Mouse (Mus musculus) spleen, postnatal 10 days (tissue): ENCODE measurements at regions not wholly inside any gene's neighbourhood (a gene's known extent, or its start where the extent isn't known, plus 50 kb on each side); places are given as distances from the start of the nearest gene placed in this dataset.

Source experiments
- DNase-seq, 2 experiments: peaks; one replicate each; pipeline ENCODE4 v3.0.0; 2021 to 2022; ENCODE audit warnings: low spot score in 2 of 2

DNA sequence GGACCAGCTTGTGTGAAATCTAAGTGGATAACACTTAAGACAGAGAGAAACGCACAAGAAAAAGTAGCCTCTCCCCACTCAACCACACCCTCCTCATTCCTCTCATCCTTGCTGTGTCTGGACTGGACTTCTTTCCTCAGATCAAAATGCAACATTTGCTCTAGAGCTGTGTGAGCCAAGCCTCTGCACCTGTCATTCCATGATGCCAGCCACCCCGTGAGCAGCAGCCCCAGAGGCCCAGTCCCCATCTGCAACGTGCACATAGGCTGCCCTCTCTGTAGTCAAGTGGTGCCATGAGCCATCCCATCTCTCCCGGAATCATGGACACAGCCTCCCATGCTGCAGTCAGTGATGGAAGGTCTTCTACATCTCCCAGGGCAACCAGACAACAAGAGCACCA is 55.1 kb upstream of the Gpc1 start:
- no peak for DNase-seq

DNA sequence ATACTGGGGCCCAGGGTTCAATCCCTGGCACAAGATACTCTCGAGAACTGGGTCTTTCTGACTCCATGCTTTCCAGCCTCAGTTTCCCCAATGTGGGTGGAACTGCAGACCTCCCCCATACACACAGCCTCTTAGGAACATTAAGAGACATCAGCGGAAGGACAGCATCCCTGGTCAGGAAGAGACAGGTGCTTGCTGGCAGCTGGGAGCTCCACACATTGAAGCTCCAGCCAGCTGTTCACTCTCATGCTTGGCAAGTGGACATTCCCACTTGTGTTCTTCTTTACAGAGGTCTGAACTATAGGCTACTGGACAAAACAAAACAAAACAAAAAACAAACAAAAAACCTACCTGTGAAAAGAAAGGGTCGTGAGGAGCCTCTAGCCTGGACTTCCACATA is 55.5 kb upstream of the Gpc1 start:
- no peak for DNase-seq

- DNase-seq = no peak
Observed at GRCm38 (mm10) chr1:92774743-92775692, 56.4 kb upstream of the Gpc1 start.

GRCm38 (mm10) chr1:92774006-92774405 is 57.4 kb upstream of the Gpc1 start:
- DNase-seq = no peak

- DNase-seq = no peak
Observed at GRCm38 (mm10) chr1:92772784-92773113, 58.7 kb upstream of the Gpc1 start.

DNA sequence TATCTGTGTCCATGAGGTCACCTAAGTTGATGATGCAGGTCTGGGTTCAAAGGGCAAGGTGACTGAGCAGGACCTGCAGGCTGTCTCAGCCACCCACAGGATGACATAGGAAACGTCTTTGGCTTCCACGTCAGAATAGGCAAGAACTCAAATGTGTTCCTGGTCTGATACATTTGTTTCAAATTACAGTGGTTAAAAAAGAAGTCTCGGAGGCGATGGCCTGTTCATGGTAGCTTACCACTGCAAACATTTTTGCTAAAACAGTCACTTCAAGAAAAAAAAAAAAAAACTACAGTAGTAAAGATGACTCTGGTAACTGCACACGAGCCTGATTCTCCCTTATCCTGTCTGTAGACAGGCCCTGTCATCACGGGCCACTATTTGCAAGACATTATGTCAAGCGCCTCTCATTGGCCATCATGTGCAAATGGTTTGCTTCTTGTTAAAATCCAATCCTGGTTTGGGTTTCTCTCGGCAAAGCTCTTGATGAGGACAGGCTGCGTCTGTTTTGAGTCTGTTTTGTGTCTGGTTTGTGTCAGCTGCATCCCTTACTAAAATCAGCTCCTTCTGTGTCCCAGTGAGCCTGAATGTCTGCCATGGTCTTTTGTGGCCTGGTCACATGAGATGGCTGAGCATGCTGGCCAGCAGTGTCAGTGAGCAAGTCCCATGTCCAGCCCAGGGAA is 59.2 kb upstream of the Gpc1 start:
- no peak for DNase-seq

- no peak for DNase-seq
Observed at GRCm38 (mm10) chr1:92769696-92770095, 61.7 kb upstream of the Gpc1 start.

GRCm38 (mm10) chr1:92769156-92769555 is 62.3 kb upstream of the Gpc1 start:
- DNase-seq = no peak

DNA sequence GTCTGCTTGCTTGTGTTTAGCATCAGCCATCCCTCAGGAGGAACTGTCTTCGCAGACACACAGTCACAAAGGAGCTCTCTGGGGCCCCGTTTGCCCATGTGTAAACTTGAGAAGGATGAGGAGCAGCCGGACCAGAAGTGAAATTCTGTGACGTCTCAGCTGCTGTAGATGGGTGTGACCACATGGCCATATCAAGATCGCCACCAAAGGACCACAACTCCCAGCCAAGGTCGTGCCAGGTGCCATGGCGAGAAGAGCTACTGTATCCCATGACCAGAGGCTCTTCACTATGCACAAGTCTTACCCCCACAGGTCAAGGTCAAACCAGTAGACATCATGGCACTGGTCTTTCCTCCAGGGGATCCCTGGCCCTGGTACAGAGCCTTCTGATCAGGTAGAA is 64.9 kb upstream of the Gpc1 start:
- no peak for DNase-seq

DNA sequence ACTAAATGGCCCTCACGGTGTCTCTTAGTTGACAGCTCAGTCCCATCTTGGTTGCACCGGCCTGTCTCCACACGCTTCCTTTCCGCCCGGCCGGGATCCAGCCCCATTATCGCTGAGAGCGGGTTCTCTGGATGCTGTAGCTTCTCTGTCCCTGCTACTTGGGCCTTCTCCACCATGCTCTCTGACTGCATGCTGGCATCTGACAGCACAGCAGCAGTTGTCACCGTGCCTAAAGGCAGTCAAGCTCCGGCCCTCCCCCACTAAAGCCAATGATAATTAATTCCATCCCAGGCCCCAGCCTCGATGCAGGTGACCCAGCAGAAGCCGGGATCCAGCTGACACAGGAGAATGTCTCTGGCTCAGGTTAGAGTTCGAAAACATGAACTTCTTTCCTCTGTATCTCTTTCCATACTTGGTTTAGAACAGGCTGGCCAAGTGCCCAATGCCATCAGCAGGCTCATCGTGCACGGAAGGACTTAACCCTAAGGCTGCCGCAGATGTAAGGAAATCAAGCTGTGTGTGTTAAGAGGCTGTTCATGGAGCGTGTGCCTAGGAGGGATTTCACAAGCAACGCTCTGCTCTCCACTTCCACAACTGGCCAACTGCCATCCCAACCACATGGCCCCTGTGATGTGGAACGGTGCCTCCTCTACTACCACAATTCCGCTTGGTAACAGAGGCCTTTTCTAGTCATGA is 76.5 kb upstream of the Gpc1 start:
- DNase-seq = no peak

DNA sequence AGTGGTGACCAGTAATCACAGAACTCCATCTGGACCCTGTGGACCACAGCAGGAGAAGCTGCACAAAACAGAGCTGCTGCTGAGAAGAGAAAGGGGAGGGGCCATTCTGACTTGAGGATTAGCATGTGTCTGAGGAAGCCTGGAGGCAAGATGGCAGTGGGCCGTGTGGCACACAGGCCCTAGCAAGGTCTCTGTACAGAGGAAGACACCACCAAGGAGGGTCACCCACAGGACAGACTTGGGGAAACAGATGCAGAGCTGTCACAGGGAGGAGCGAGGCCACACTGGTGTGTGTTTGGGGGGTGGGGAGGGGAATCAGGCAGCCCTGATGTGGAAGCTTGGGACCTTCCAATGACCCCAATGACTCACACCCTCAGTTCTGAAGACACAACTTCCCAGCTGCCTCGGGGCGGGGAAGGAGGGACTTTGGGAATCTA is 79.7 kb upstream of the Gpc1 start:
- no peak for DNase-seq

DNA sequence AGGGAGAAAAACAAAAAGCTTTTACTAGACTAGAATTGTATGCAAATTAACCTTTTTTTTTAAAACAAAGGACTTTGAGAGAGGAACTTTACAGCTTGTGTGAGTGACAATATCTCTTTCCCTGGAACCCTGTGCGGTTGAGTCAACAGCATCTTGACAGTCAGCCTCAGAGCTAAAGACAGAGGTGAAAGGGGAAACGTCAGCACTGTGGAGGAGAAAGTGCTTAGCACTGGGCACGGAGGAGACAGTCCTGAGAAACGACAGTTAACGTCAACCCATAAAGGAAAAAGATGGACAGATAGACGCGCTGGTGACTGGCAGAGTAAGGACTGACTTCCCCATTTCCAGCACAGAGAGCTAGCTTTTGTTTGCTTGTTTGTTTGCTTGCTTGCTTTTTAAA is 82.0 kb upstream of the Gpc1 start:
- no peak for DNase-seq

GRCm38 (mm10) chr1:92745284-92745683 is 86.2 kb upstream of the Gpc1 start:
- no peak for DNase-seq

DNA sequence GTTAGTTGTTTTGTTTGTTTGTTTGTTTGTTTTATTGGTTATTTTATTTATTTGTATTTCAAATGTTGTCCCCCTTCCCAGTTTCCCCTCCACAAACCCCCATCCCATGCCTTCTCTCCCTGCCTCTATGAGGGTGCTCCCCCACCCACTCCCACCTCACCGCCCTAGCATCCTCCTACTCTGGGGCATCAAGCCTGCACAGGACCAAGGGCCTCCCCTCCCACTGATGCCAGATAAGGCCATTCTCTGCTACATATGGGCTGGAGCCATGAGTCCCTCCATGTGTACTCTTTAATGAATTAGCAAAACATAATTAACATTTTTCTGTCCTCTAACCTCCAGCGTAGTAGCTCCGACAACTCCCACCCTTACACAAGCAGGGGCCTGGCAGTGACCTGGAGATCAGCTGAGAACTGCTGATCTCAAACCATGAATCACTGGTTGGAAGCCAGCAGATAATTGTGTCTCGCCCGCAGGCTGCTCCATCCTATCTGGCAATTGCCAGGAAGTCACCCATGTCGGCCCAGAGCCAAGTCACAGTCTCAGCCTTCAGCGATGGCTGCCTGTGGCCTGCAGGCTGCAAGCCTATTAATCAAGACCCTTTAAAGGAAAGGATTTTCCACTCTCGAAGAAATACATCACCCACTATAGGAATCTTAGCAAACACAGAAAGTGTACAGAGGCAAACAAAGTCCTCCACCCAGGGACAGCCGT is 86.8 kb upstream of the Gpc1 start:
- no peak for DNase-seq

DNA sequence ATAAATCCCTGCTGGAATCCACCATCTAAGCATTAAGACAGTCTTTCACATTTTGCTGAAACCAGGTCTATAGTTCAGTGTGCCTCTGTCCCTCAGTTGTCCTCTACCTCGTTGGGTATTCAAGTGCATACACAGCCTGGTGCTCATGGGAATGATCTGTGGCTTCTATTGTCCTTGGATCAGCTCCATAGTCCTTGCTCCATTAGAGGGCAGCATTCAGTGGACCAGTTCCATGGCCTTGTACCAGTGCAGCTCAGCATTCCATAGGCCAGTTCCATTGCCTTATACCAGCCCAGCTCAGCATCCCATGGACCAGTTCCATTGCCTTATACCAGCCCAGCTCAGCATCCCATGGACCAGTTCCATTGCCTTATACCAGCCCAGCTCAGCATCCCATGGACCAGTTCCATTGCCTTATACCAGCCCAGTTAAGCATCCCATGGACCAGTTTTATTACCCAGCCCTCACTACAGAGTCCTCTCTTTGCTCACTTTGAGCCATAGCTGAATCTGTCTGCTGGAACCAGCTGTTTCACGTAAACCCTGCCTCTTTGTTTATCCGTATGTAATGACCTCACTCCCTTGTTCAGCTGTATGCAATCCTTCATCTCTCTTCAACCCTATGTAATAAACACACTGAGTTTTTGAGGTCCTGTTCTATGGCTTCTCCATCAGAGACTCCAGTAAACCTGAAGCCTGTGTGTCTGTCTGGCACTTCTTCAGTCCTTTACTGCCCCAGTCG is 88.4 kb upstream of the Gpc1 start:
- DNase-seq = no peak

GRCm38 (mm10) chr1:92742300-92742699 is 89.1 kb upstream of the Gpc1 start:
- DNase-seq = no peak

- DNase-seq = no peak
Observed at GRCm38 (mm10) chr1:92741047-92741446, 90.4 kb upstream of the Gpc1 start.

- no peak for DNase-seq
Observed at GRCm38 (mm10) chr1:92737600-92738197, 89.1 kb upstream of the Otos start.

DNA sequence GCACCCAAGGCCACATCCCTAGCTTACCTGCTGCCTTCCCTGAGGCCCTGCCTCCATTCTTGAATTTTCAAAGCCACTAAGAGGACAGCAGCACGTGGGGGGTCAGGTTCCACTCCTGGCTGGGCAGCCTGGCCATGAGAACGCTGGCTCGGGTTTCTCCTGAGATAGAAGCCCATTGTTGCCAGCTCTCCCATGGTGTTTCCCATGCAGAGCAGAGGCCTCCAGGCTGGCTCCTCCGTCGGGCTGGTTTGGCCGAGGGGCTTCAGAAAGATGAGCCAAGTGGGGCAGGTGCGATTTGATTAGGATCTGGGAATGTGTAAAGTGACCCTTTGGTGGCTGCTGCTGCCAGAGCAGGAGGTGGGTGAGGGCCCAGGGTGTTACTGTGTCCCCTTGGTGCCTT is 87.8 kb upstream of the Otos start:
- no peak for DNase-seq

DNA sequence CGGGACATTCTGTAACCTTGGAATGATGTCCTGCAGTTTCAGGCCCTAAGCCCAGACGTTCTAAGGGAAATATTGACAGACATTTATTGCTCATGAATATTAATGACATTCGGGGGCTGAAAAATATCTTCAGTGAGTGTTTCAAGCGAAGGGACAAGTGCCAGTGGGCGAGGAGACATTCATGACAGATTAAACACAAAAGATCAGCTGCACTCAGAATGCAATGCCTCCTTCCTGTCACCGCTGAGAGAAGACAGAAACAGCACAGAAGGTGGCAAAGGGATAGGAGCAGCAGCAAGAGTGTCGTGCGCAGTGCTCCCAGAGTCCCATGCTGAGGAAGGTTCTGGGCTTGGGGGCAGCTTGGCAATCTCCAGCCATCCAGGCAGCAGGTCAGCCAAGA is 85.1 kb upstream of the Otos start:
- DNase-seq = no peak
